Mouse (Mus musculus) forebrain, embryonic 15.5 days (tissue): ENCODE data around the gene Dusp6. TPM values are rescaled to one million over a fixed set of nuclear protein-coding genes. Genes with fewer than 3 reads are reported as not detected.

ENCODE experiments used
- ATAC-seq: fragments of 200-750 bp; cut with Nextera tagmentation; replicated peaks from 2 replicates; pipeline ENCODE4 v1.8.0; 2017; ENCODE audit warnings: mild to moderate bottlenecking, moderate TSS enrichment, moderate library complexity
- H3K27ac ChIP-seq: fragments of 300-500 bp; sonication (generic); replicated peaks from 2 replicates; pipeline ENCODE4 v1.5.1; 2015; ENCODE audit warnings: mild to moderate bottlenecking, inconsistent platforms
- H3K27me3 ChIP-seq: fragments of 300-500 bp; sonication (generic); 2 replicates; pipeline ENCODE4 v1.6.1; 2015; ENCODE audit warnings: inconsistent platforms
- H3K36me3 ChIP-seq: fragments of 300-500 bp; sonication (generic); 2 replicates; pipeline ENCODE4 v1.6.1; 2015; ENCODE audit warnings: mild to moderate bottlenecking, inconsistent platforms
- H3K4me1 ChIP-seq: fragments of 300-500 bp; sonication (generic); 2 replicates; pipeline ENCODE4 v1.6.1; 2015; ENCODE audit warnings: inconsistent platforms
- H3K4me2 ChIP-seq: fragments of 300-500 bp; sonication (generic); replicated peaks from 2 replicates; pipeline ENCODE4 v1.6.1; 2015; ENCODE audit warnings: mild to moderate bottlenecking, inconsistent platforms
- H3K4me3 ChIP-seq: fragments of 300-500 bp; sonication (generic); 2 replicates; pipeline ENCODE4 v1.5.1; 2015; ENCODE audit warnings: mild to moderate bottlenecking, inconsistent platforms
- H3K9ac ChIP-seq: fragments of 300-500 bp; sonication (generic); replicated peaks from 2 replicates; pipeline ENCODE4 v1.6.1; 2015; ENCODE audit warnings: mild to moderate bottlenecking, inconsistent platforms
- H3K9me3 ChIP-seq: fragments of 300-500 bp; sonication (generic); 2 replicates; pipeline ENCODE4 v1.6.1; 2016; ENCODE audit warnings: inconsistent platforms
- WGBS: fragments of 180-500 bp; shearing (Covaris S2); methylation state at CpG from one replicate; pipeline ENCODE4 v1.1.7; 2015; ENCODE audit warnings: mixed read lengths; 5-methylcytosine and 5-hydroxymethylcytosine counted together
- polyA plus RNA-seq: library from polyadenylated mRNA; unstranded; fragments of >200 nt; fragmentation: Nextera tagmentation; extraction: Ambion mirVana; gene quantifications from 2 replicates; pipeline ENCODE4 v1.2.1, GENCODE M21; 2015

Dusp6 gene
- polyA plus RNA-seq, 1 experiment from 2014 or later: 36.4 TPM

- WGBS: 92% methylated on average over 1 of the region's 1 CpGs
- no peak for ATAC-seq
- Histone ChIP-seq H3K9ac (no peak overlapping the region), H3K27me3 (no peaks in the 10 kb centered on the region), H3K4me1 (no peaks in the 10 kb centered on the region), H3K4me2 (no peak overlapping the region), H3K36me3 (no peaks in the 10 kb centered on the region), H3K4me3 (no peak overlapping the region), H3K27ac (no peak overlapping the region), H3K9me3 (no peaks in the 10 kb centered on the region)
These were observed 48.9 kb downstream of the Dusp6 start for GRCm38 (mm10) chr10:99311956-99312355.

GRCm38 (mm10) chr10:99314366-99314765 is 51.3 kb downstream of the Dusp6 start:
- H3K27ac ChIP-seq: no peak overlapping the region
- H3K4me3 ChIP-seq: no peak overlapping the region
- WGBS: 78% methylated on average over 7 of the region's 7 CpGs
- H3K27me3 ChIP-seq: no peaks in the 10 kb centered on the region
- no peak for ATAC-seq
- no peaks in the 10 kb centered on the region for H3K4me1 ChIP-seq
- no peak overlapping the region for H3K9ac ChIP-seq
- no peaks in the 10 kb centered on the region for H3K36me3 ChIP-seq
- H3K9me3 ChIP-seq: no peaks in the 10 kb centered on the region
- H3K4me2 ChIP-seq: no peak overlapping the region

GRCm38 (mm10) chr10:99317057-99317456 is 54.0 kb downstream of the Dusp6 start:
- no peak overlapping the region for H3K4me3 ChIP-seq
- no peaks in the 10 kb centered on the region for H3K36me3 ChIP-seq
- H3K27me3 ChIP-seq: no peaks in the 10 kb centered on the region
- H3K27ac ChIP-seq: no peak overlapping the region
- no peak for ATAC-seq
- no peaks in the 10 kb centered on the region for H3K9me3 ChIP-seq
- no peak overlapping the region for H3K4me2 ChIP-seq
- no peaks in the 10 kb centered on the region for H3K4me1 ChIP-seq
- H3K9ac ChIP-seq: no peak overlapping the region

Other genes starting within 250 kb of the Dusp6 start
- gene Poc1b, start 156.2 kb upstream of the Dusp6 start, polyA plus RNA-seq: 15.4 and 16.4 TPM in 2 replicates
- gene Galnt4, start 155.1 kb upstream of the Dusp6 start, polyA plus RNA-seq: 2.8 and 2.9 TPM in 2 replicates
- not detected in 2 replicates for gene Phxr2, start 136.9 kb upstream of the Dusp6 start, polyA plus RNA-seq